Mouse (Mus musculus) lung, postnatal 25 days (tissue): ENCODE data around the gene Rbmxl2.

Experiments
- DNase-seq: peaks from one replicate; pipeline ENCODE4 v3.0.0; 2022; ENCODE audit warnings: low spot score

Gene Rbmxl2

GRCm38 (mm10) chr7:107209204-107209860 is at the start of gene Rbmxl2:
Rbmxl2 (plus strand) TSS chr7:107209445.
- DNase-seq = no peak

- DNase-seq = no peak
Observed at GRCm38 (mm10) chr7:107166690-107167089, 42.6 kb upstream of the Rbmxl2 start, which contains the start of gene Nlrp14. Nlrp14 (plus strand) TSS chr7:107166990.

DNA sequence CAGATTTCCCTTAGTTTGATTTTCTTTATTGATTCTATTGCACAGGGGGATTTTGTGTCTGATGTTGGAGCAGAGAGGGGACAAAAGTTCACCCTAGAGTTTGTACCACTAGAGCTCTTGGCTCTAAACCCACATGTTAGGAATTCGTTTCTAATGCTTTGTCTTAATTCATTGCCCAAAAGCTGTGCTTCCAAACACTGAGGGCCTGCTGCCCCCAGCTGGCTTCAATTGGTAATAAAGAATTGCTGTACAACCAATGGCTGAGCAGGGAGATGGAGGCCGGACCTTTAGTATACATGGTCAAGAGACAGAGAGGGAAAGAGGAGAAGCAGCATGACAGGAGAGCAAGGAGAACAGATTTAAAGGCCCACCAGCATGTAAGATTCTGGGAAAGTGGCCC is 28.8 kb upstream of the Rbmxl2 start:
- DNase-seq = no peak

DNA sequence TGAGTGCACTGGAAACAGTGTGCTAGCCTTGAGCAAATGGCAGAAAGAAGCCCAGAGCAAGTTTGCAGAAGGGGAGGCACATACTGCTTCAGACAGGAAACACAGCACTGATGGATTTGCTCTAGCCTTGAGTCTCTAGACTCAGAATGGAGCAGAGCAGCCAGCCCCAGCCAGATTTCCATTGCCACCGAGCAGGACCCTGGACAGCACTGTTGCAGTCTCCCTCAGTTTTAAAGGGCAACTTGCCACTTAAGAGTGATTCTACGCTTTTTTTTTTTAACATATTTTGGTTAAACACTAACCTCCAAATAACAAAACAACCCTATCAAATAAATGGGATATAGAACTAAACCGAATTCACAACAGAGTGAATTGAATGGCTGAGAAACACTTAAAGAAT is 7.4 kb upstream of the Rbmxl2 start:
- no peak for DNase-seq

- DNase-seq = no peak
Observed at GRCm38 (mm10) chr7:107207843-107208242, 1.4 kb upstream of the Rbmxl2 start.

DNA sequence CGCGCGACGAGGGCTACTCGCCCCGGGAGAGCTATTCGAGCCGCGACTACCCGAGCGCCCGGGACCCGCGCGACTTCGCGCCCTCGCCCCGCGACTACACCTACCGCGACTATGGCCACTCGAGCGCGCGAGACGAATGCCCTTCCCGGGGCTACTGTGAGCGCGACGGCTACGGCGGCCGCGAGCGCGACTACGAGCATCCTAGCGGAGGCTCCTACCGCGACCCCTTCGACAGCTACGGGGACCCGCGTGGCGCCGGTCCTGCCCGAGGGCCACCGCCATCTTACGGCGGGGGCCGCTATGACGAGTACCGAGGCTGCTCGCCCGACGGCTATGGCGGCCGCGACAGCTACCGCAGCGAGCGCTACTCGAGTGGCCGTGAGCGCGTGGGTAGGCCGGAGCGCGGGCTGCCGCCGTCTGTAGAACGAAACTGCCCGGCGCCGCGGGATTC is 906 bp downstream of the Rbmxl2 start:
- DNase-seq = no peak

GRCm38 (mm10) chr7:107215723-107216122 is 6.5 kb downstream of the Rbmxl2 start:
- peak; percentile 7 for DNase-seq

DNA sequence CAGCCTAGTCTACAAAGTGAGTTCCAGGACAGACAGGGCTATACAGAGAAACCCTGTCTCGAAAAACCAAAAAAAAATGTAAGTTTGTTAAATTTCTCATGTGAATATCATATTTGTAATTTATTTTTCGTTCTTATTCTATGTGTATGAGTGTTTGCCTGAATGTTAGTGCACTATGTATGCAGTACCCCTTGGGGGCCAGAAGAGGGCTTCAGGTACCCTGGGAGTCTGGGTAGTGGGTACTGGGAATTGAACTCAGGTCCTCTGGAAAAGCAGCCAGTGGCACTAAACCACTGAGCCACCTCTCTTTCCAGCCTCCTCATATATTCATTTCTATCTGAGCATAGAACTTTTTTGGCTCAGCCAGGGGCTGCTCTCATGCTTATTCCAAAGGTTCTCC is 7.6 kb downstream of the Rbmxl2 start:
- DNase-seq = no peak

- DNase-seq = no peak
Observed at GRCm38 (mm10) chr7:107236854-107237253, 27.6 kb downstream of the Rbmxl2 start.

DNA sequence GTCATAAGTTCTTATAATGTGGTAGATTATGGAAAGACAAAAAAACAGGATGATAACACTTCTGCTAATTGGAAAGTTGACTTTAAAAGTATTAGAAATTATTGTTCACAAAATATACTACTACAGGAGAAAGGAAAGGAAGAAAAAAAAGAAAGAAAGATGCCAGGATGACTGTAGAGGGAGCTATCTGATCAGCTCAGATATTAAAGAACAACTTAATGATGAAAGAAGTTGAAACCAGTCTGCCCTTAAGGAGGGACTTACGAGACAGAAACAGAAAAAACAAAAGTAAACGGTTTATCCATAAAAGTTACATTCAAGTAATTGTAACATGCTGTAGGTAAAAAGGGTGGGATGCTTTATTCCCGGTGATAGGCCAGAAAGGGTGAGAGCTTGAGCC is 28.3 kb downstream of the Rbmxl2 start:
- DNase-seq = no peak

DNA sequence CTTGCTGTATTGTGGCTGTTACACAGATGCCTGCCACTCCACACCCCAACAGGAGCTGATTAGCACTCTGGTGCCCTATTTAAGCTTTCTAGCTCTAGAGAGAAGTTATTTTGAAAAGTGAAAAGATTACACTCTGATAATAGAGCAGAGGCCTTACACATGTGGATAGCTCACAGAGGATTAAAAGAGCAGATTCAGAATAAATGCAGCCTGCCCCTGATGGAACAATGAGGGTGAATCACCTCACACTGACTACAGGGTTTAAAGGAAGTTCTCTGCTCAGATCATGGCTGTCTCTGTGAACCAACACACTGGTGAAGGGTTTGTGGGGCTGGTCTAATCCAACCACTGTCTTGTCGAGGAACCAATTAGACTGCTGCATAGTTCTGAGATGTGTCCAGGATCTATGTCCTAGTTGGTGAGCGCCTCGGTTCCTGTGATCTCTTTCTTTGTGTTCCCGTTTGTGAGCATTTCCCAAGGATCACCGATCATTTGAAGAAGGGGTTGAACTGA is 32.2 kb downstream of the Rbmxl2 start:
- no peak for DNase-seq

DNA sequence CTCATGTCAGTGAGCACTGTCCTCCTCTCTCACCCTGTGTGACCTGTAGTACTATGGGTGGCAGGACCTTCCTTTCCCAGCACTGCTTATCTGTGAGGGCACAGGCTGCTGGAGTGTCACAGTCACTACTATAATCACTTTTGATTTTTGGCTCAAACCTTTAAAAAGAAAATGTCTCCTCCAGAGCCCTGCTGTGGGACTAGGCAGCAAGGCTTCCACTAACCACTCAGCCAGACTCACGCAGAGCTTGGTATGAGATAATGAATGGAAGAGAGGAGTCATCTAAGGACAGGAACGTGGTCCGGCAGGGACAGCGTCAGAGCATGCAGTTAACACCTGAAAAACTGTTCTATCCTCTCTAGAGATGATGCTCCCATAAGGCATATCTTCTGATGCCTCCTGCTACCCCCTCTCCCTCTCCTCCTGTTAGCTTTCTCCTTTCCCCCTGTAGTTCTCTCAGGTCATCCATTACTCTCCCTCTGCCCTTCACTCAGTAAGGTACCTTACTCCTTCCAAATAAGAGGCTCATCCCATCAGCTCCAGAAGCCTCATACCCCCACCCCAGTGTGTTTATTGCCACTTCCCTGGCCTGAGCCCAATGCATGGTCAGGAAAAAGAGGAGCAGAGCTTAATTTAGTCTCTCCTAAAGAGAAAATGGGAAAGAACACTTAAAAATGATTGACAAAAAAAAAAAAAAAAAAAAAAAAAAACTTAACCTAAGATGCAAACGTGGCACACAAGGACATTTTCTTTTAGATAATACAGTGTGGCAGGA is 41.2 kb downstream of the Rbmxl2 start:
- no peak for DNase-seq

DNA sequence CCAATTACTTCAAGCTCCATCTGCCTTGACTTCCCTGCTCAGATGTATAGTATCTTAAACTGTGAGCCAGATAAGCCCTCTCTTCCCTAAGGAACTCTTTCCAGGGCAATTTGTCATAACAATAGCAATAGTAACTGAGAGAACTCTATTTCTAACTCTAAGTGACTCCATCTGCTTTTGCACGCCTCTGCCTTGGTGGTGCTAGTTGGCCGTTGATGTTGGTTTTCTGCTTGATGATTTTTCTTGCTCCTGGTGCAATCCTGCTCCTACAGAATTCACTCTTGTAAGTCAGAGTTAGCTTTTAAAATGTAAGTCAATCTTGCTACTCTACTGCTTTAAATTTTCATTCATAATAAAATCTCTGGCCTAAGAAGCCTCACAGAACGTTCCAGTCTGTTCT is 44.1 kb downstream of the Rbmxl2 start:
- DNase-seq = no peak

- no peak for DNase-seq
Observed at GRCm38 (mm10) chr7:107259936-107260335, 50.7 kb downstream of the Rbmxl2 start.
